Mouse (Mus musculus) erythroblast, embryonic 14.5 days (primary cell): ENCODE data around the gene Sbf2.

Experiments
- GATA1 ChIP-seq: IDR thresholded peaks from 2 replicates; pipeline ENCODE4 v1.6.1; 2012; ENCODE audit warnings: low read length, inconsistent platforms, mixed read lengths
- TAL1 ChIP-seq: IDR thresholded peaks from 3 replicates; pipeline ENCODE4 v1.6.1; 2012; ENCODE audit warnings: low read length, inconsistent platforms, mixed read lengths

- TF ChIP-seq TAL1 (no peak), GATA1 (no peak)
Observed at GRCm38 (mm10) chr7:110306281-110306680, 308.4 kb downstream of the Sbf2 start.
